10 mouse cellular contexts compared by ENCODE assay signal in genomic region chr13:23436231-23436661, GRCm38 (mm10). TPM values are rescaled to one million over a fixed set of nuclear protein-coding genes. Genes with fewer than 3 reads are reported as not detected.
A peak's percentile ranks its signal among the peaks of the same experiment; 100 is the strongest.
DNase-seq lines count a peak whose midpoint lies in the region; ATAC-seq and TF ChIP-seq lines count a peak whose summit lies in the region.
"Had no signal": no experiment of that assay in that cellular context is flagged by ENCODE, and none has a peak within 500 bp of the region (broad histone marks: within the 10 kb centered on the region; RNA-seq: fewer than 3 reads in every experiment).

No protein-coding gene starts in this region.

- WGBS in thymus, adult 2 months = 2% methylated on average over 11 of the region's 11 CpGs
- 2% methylated on average over 11 of the region's 11 CpGs for WGBS in forebrain, postnatal 0 days
- 2% methylated on average over 11 of the region's 11 CpGs for WGBS in intestine, postnatal 0 days
- 1% methylated on average over 11 of the region's 11 CpGs for WGBS in lung, embryonic 15.5 days

- H3K4me2 ChIP-seq in forebrain, postnatal 0 days (ENCODE audit: low read depth) = peak overlapping the region; percentile 53
- peak overlapping the region; percentile 71 for H3K4me2 ChIP-seq in intestine, postnatal 0 days (replicated peaks; ENCODE audit: low read depth)
- H3K4me2 ChIP-seq in lung, embryonic 15.5 days = peak overlapping the region; percentile 74

- DNase-seq in thymus, adult 2 months = peak; percentile 44
- no peak for DNase-seq in thymus, adult 18-20 months
- peak; percentile 20 for DNase-seq in adrenal gland, postnatal 25 days
- peak; percentile 80 for DNase-seq in forebrain, postnatal 0 days
- peak; percentile 75 for DNase-seq in retina, postnatal 1 day

- no peaks in the 10 kb centered on the region for H3K9me3 ChIP-seq in forebrain, postnatal 0 days (ENCODE audit: low read length)
- no peaks in the 10 kb centered on the region for H3K9me3 ChIP-seq in intestine, postnatal 0 days (ENCODE audit: control insufficient read depth)
- H3K9me3 ChIP-seq in lung, embryonic 15.5 days = no peaks in the 10 kb centered on the region

- ATAC-seq in forebrain, postnatal 0 days = no peak
- ATAC-seq in intestine, postnatal 0 days = no peak
- ATAC-seq in lung, embryonic 15.5 days (ENCODE audit: borderline replicate concordance, extremely low read depth, low FRiP score, low TSS enrichment) = no peak
- no peak for ATAC-seq in granulocyte monocyte progenitor cell, adult 5-6 weeks (replicated peaks; ENCODE audit: poor library complexity, severe bottlenecking)

- H3K9ac ChIP-seq in forebrain, postnatal 0 days = no peak overlapping the region
- H3K9ac ChIP-seq in intestine, postnatal 0 days (ENCODE audit: low read depth, low read length) = peak overlapping the region; percentile 34; the same call in 1 of the 2 replicates
- no peak overlapping the region for H3K9ac ChIP-seq in lung, embryonic 15.5 days

- H3K27me3 ChIP-seq in thymus, adult 2 months (ENCODE audit: control insufficient read depth, insufficient read depth, low read length) = no peaks in the 10 kb centered on the region
- H3K27me3 ChIP-seq in forebrain, postnatal 0 days (ENCODE audit: insufficient read depth, low read length) = no peaks in the 10 kb centered on the region
- no peaks in the 10 kb centered on the region for H3K27me3 ChIP-seq in intestine, postnatal 0 days (replicated peaks; ENCODE audit: control insufficient read depth, insufficient read depth, low read length)
- no peaks in the 10 kb centered on the region for H3K27me3 ChIP-seq in lung, embryonic 15.5 days

- no peak for TF ChIP-seq CTCF in thymus, adult 2 months (IDR thresholded peaks at IDR 0.05; ENCODE audit: borderline replicate concordance, control insufficient read depth, extremely low read depth, insufficient read depth, low read length, poor library complexity)
- no peak for TF ChIP-seq CTCF in forebrain, postnatal 0 days (IDR thresholded peaks at IDR 0.05; ENCODE audit: low read depth)
- TF ChIP-seq CTCF in intestine, postnatal 0 days (IDR thresholded peaks at IDR 0.05; ENCODE audit: low read depth) = no peak

- no peak overlapping the region for H3K27ac ChIP-seq in thymus, adult 2 months (ENCODE audit: control insufficient read depth, insufficient read depth, low read length)
- H3K27ac ChIP-seq in forebrain, postnatal 0 days (ENCODE audit: low read depth, low read length) = no peak overlapping the region
- no peak overlapping the region for H3K27ac ChIP-seq in intestine, postnatal 0 days (ENCODE audit: low read depth, low read length)
- H3K27ac ChIP-seq in lung, embryonic 15.5 days = no peak overlapping the region

- TF ChIP-seq POLR2A in thymus, adult 2 months (IDR thresholded peaks at IDR 0.05; ENCODE audit: control insufficient read depth, extremely low read depth, insufficient read depth, low read length, poor library complexity) = no peak

- no peak overlapping the region for H3K4me3 ChIP-seq in thymus, adult 2 months (ENCODE audit: control insufficient read depth, insufficient read depth, low read length)
- H3K4me3 ChIP-seq in forebrain, postnatal 0 days (ENCODE audit: low read depth, low read length) = peak overlapping the region; percentile 34
- H3K4me3 ChIP-seq in intestine, postnatal 0 days (ENCODE audit: low read depth, low read length) = peak overlapping the region; percentile 60
- peak overlapping the region; percentile 48 for H3K4me3 ChIP-seq in lung, embryonic 15.5 days

- H3K36me3 ChIP-seq in thymus, adult 2 months (ENCODE audit: control insufficient read depth, insufficient read depth, low read length) = no peaks in the 10 kb centered on the region
- no peaks in the 10 kb centered on the region for H3K36me3 ChIP-seq in forebrain, postnatal 0 days (ENCODE audit: insufficient read depth)
- no peaks in the 10 kb centered on the region for H3K36me3 ChIP-seq in intestine, postnatal 0 days (ENCODE audit: control insufficient read depth, insufficient read depth)
- no peaks in the 10 kb centered on the region for H3K36me3 ChIP-seq in lung, embryonic 15.5 days

- peaks cover 10% of the 10 kb centered on the region for H3K4me1 ChIP-seq in thymus, adult 2 months (replicated peaks; ENCODE audit: control insufficient read depth, insufficient read depth, low read length)
- no peaks in the 10 kb centered on the region; the same call in 1 of the 2 replicates for H3K4me1 ChIP-seq in forebrain, postnatal 0 days (ENCODE audit: insufficient read depth)
- H3K4me1 ChIP-seq in intestine, postnatal 0 days (replicated peaks; ENCODE audit: control insufficient read depth, insufficient read depth, low read length) = no peaks in the 10 kb centered on the region
- H3K4me1 ChIP-seq in lung, embryonic 15.5 days = peaks cover 19% of the 10 kb centered on the region

RNA-seq across cellular contexts. Expression of gene Abt1, which starts 12.6 kb away (rescaled TPM):
- polyA plus RNA-seq in thymus, adult 2 months (2012; rRNA removed) = 4.2 and 4.5 TPM in 2 replicates
- total RNA-seq in adrenal gland, postnatal 25 days (2021) = 6.4 and 6.9 TPM in 2 replicates
- 6.5 and 8.2 TPM in 2 replicates for total RNA-seq in forebrain, postnatal 0 days (2014; rRNA removed)
- polyA plus RNA-seq in forebrain, postnatal 0 days (2015; fragmentation: Nextera tagmentation; extraction: Ambion mirVana) = 7.7 and 8.2 TPM in 2 replicates
- 5.1 and 5.6 TPM in 2 replicates for polyA plus RNA-seq in intestine, postnatal 0 days (2015; fragmentation: Nextera tagmentation; extraction: Ambion mirVana)
- polyA plus RNA-seq in lung, embryonic 15.5 days (2015; fragmentation: Nextera tagmentation; extraction: Ambion mirVana) = 13.6 and 14.2 TPM in 2 replicates
- 2.9 and 5.7 TPM in 2 replicates for total RNA-seq in granulocyte monocyte progenitor cell, adult 5-6 weeks (2014; fragmentation: Nextera tagmentation)
- 11.0 and 13.7 TPM in 2 replicates for total RNA-seq in granulocyte monocyte progenitor cell, adult 5-6 weeks (2017)

RNA-seq across cellular contexts. Expression of gene Btn1a1, which starts 29.5 kb away (rescaled TPM):
- polyA plus RNA-seq in thymus, adult 2 months (2012; rRNA removed) = 0.05 and 0.15 TPM in 2 replicates
- total RNA-seq in adrenal gland, postnatal 25 days (2021) = not detected in 2 replicates
- 0.08 and 0.33 TPM in 2 replicates for total RNA-seq in forebrain, postnatal 0 days (2014; rRNA removed)
- 0.12 TPM in 1 of 2 replicates, not detected in the other for polyA plus RNA-seq in forebrain, postnatal 0 days (2015; fragmentation: Nextera tagmentation; extraction: Ambion mirVana)
- polyA plus RNA-seq in intestine, postnatal 0 days (2015; fragmentation: Nextera tagmentation; extraction: Ambion mirVana) = not detected in 2 replicates
- polyA plus RNA-seq in lung, embryonic 15.5 days (2015; fragmentation: Nextera tagmentation; extraction: Ambion mirVana) = 0.14 and 0.26 TPM in 2 replicates
- not detected in 2 replicates for total RNA-seq in granulocyte monocyte progenitor cell, adult 5-6 weeks (2014; fragmentation: Nextera tagmentation)
- not detected in 2 replicates for total RNA-seq in granulocyte monocyte progenitor cell, adult 5-6 weeks (2017)
- total RNA-seq: gastrocnemius, postnatal 4 days had no signal

RNA-seq across cellular contexts. Expression of gene Btn2a2, which starts 52.4 kb away (rescaled TPM):
- polyA plus RNA-seq in thymus, adult 2 months (2012; rRNA removed) = 0.23 and 0.27 TPM in 2 replicates
- not detected in 2 replicates for total RNA-seq in adrenal gland, postnatal 25 days (2021)
- total RNA-seq in forebrain, postnatal 0 days (2014; rRNA removed) = not detected in 2 replicates
- 0.10 TPM in 1 of 2 replicates, not detected in the other for polyA plus RNA-seq in forebrain, postnatal 0 days (2015; fragmentation: Nextera tagmentation; extraction: Ambion mirVana)
- not detected in 2 replicates for polyA plus RNA-seq in intestine, postnatal 0 days (2015; fragmentation: Nextera tagmentation; extraction: Ambion mirVana)
- polyA plus RNA-seq in lung, embryonic 15.5 days (2015; fragmentation: Nextera tagmentation; extraction: Ambion mirVana) = 0.16 and 0.21 TPM in 2 replicates
- not detected in 2 replicates for total RNA-seq in granulocyte monocyte progenitor cell, adult 5-6 weeks (2014; fragmentation: Nextera tagmentation)
- total RNA-seq in granulocyte monocyte progenitor cell, adult 5-6 weeks (2017) = not detected in 2 replicates
- polyA plus RNA-seq: small intestine, adult 2 months had no signal

Comparison
In these comparisons a context has a peak if more than half of its experiments do, and no peak if none do; other contexts are left out.
1. DNase-seq: peak in thymus, adult 2 months (single experiment), adrenal gland, postnatal 25 days (single experiment), forebrain, postnatal 0 days (single experiment) and retina, postnatal 1 day (single experiment); none in thymus, adult 18-20 months (0 of 2).
2. Peak in every context shown above with its lines, with median percentiles within 50 percentile points of each other: H3K4me2 ChIP-seq.